Mouse (Mus musculus) kidney, postnatal 10 days (tissue): ENCODE data around the gene Gsdmc3.
"Not testable (repeated sequence)": the region's sequence is repeated elsewhere in the genome, so short reads cannot be mapped to it uniquely, and the experiment has no call there.

Source experiments
- DNase-seq: peaks from one replicate; pipeline ENCODE4 v3.0.0; 2021; ENCODE audit warnings: mixed read lengths

The Gsdmc3 gene

GRCm38 (mm10) chr15:63878458-63878857, at the start of gene Gsdmc3:
TSS of gene Gsdmc3 (minus strand) at chr15:63878558.
- DNase-seq = not testable (repeated sequence)

GRCm38 (mm10) chr15:63926201-63926600, 47.8 kb upstream of the Gsdmc3 start:
- no peak for DNase-seq

DNA sequence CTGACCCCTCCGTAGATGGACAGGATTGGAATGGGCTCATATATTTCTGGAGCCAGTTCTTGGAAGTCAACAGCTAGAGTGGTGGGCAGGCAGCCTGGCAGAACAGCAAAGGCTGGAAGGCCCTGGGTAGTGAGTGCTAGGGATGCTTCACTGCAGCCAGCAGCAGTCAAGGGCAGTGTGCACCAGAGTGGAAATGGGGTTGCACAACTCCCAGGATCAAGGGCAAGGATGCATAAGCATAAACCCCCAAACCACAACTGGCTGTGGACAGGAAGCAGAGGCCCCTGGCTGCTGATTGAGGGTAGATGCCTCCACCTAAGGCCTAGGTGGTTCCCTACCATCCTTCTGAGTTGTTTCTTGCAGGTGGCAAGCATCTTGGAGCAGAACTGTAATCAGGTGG, 46.1 kb upstream of the Gsdmc3 start:
- no peak for DNase-seq

DNA sequence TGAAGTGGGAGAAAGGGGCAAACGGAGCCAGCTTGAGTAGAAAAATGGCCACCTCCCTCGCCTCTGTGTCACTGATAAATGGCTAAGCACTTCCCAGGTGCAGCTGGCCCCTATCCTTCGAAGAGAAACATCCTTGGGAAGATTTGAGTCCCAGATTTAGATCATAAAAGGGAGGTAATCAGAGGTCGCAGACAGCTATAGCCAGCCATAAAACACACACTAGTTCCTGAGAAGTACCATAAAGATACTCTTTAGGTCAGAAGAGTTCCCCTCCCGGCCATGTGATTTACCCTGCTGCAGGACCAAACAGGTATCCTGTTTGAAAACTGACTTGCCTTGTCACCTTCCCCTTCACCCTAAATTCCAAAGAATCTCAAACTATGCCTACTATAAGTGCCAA, 43.3 kb upstream of the Gsdmc3 start:
- not testable (repeated sequence) for DNase-seq

- DNase-seq = not testable (repeated sequence)
Observed at GRCm38 (mm10) chr15:63919728-63920127, 41.4 kb upstream of the Gsdmc3 start.

DNA sequence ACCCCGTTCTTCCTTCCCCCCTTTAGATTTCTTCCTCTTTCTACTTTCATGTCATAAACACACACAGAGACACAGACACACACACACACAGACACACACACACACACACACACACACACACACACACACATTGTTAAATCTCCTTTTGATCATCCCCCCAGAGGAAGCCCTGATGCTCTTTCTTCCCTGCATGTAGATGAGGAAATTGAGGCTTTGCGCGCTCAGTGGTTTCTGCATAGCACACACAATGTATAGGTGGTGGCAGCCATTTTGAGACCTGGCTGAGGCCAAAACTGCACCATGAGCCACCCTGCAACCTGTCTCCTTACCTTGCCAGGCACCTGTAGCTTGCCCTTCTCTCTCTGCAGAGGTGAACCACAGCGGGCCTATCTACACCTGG, 38.2 kb upstream of the Gsdmc3 start:
- not testable (repeated sequence) for DNase-seq

DNA sequence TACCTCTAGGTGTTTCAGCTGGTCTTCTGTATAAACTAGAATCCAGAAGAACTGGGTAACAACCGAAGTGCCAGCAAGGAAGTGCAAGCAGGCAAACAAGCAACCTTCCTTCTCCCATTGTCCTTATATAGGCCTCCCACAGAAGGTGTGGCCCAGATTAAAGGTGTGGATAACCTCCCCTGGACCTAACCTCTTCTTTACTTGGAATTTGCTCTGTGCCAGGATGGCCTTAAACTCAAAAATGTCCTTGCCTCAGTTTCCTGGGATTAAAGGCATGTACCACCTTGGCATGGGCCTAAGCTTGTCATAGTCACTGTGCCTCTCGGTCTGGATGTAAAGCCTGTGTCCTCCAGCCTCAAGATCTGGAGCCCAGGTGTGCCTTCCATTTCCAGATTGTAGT, 33.8 kb upstream of the Gsdmc3 start, which contains the start of gene Gsdmc4:
Gene Gsdmc4, minus strand, starts transcription at position 101 of the 400 bp plus-strand sequence.
- DNase-seq = not testable (repeated sequence)

DNA sequence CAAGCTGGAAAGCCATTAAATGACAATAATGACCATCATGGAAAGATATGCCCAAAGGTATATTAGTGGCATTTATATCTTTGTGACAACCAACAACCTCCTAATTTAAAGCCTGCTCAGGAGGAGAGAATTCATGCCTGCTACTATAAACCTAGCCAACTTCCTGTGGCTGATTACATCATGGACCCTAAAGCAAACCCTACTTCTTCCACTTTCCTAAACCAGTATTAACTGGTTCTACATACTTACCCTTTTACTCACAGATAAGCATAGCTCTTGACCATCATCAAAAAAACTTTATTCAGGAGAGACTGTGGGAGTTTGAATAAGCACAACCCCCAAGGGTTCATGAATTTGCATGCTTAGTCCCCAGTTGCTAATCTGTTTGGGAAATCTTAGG, 31.5 kb upstream of the Gsdmc3 start:
- not testable (repeated sequence) for DNase-seq

DNA sequence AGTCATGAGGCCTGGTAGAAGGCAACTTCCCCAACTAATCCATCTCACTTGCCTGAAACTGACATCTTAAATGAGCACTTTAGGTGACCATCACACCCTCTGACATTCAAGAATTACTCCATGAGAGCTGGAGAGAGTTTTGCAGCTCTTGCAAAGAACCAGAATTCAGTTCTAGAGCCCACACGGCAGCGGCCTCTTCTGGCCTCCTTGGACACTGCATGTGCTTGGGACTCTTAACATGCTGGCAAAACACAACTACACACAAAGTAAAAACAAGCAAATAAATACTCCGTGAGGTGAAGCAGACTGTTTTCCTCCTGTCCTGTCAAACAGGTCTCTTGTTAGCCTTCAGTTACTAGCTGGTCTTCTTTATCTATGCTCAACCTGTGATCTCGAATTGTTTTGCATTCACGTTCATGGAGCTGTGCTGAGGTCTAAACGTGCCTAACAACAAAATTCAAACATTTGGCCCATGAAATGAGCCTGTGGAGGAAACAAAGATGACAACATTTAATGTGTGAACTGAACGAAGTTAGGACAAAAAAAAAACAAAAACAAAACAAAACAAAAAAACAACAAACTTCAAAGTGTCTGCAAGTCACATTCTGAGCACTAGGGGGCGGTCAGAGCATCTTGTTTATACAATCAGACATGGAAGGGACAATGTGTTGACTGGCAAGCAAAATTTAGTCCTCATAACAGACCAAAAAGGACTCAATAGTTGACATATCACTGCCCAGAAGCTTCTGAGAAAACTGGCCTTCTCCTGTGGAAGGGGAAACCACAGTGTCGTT, 17.4 kb upstream of the Gsdmc3 start:
- peak; percentile 60 for DNase-seq

- not testable (repeated sequence) for DNase-seq
Observed at GRCm38 (mm10) chr15:63888440-63888839, 10.1 kb upstream of the Gsdmc3 start.

- not testable (repeated sequence) for DNase-seq
Observed at GRCm38 (mm10) chr15:63887949-63888348, 9.6 kb upstream of the Gsdmc3 start.

GRCm38 (mm10) chr15:63876160-63876559, 2.2 kb downstream of the Gsdmc3 start:
- not testable (repeated sequence) for DNase-seq

GRCm38 (mm10) chr15:63861965-63862364, 16.4 kb downstream of the Gsdmc3 start:
- peak; percentile 11 for DNase-seq
